Comparison of ENCODE assay signal across 22 mouse cellular contexts in genomic region chr3:116319696-116320095, GRCm38 (mm10).
"Had no signal": no experiment of that assay in that cellular context is flagged by ENCODE, and none has a peak within 500 bp of the region (broad histone marks: within the 10 kb centered on the region; RNA-seq: fewer than 3 reads in every experiment).

No protein-coding gene starts in this region.

- ATAC-seq: hindbrain, embryonic 16.5 days; hindbrain, postnatal 0 days; inflammation-experienced regulatory T-cells, adult 6 months; intestine, embryonic 15.5 days; intestine, embryonic 16.5 days; intestine, postnatal 0 days had no signal

- DNase-seq: heart, postnatal 10 days; heart, postnatal 14 days; heart, postnatal 36 days; heart, postnatal 4 days; kidney, adult 11 months; kidney, adult 18-20 months; kidney, adult 2 months; kidney, adult 8-10 months; kidney, adult 9 months; kidney, postnatal 10 days; kidney, postnatal 14 days; kidney, postnatal 25 days; kidney, postnatal 36 days; kidney, postnatal 4 days; layer of hippocampus, adult 9-11 months; layer of hippocampus, postnatal 36 days had no signal
